Mouse (Mus musculus) erythroblast, embryonic 14.5 days (primary cell): Measurements from ENCODE around the gene 2310050C09Rik.

Source experiments
- GATA1 ChIP-seq: IDR thresholded peaks from 2 replicates; pipeline ENCODE4 v1.6.1; 2012; ENCODE audit warnings: low read length, inconsistent platforms, mixed read lengths
- TAL1 ChIP-seq: IDR thresholded peaks from 3 replicates; pipeline ENCODE4 v1.6.1; 2012; ENCODE audit warnings: low read length, inconsistent platforms, mixed read lengths

DNA sequence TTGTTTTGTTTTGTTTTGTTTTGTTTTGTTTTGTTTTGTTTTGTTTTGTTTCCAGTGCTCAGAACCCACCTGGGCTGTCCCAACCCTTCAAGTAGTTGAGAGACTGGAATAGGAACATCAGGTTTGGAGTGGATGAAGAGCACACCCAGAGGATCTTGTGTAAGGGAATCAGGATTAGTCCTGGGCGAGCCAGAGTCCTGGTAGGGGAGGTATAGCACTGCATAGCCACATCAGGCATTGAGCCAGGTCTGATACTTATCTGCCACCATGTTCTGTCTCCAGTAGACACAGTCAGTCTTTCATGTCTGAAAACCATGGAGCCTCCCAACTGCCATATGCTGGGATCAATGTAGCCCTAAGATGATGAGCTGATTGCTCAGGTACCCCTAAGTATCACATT is 24.5 kb upstream of the 2310050C09Rik start:
- TF ChIP-seq GATA1 (no peak), TAL1 (no peak)
